Mouse (Mus musculus) urinary bladder, postnatal 25 days (tissue): ENCODE measurements around the gene Mpeg1.
A peak's percentile ranks its signal among the peaks of the same experiment; 100 is the strongest.

Experiments
- DNase-seq: peaks from one replicate; pipeline ENCODE4 v3.0.0; 2022; ENCODE audit warnings: low spot score

The Mpeg1 gene

DNA sequence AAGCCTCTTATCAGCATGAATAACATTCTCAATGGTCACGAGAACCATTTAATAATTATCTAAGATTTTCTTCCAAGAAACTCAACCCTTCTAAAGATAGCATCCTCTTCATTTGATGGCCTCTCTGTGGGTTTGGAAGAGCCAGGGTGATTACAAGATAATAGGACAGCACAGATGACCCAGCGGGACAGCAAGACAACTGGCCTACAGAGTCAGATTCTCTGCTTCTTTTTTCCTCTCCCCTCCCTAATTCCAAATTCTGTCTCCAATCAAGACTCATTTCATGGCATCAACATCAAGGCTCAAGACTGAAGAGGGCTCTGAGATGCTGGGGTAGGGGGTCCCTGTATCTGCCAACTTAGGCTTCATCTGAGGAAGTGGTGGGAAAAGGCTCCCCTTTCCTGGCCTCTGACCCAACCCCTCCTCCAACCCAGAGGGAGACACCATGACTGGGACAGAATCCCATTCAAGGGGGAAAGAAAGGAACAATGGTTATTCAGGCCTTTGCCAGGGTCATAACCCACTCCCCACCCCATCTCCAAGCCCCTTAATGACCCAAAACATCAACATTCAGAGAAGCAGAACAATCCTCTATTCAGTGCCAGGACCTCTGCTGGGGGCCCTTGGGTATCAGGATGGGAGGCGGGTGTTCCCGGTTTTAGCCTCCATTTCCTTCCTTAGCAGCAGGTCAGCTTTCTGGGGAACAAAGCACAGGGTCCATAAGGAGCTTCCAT is 33.0 kb downstream of the Mpeg1 start:
- no peak for DNase-seq

GRCm38 (mm10) chr19:12494187-12494458 is 33.5 kb downstream of the Mpeg1 start:
- DNase-seq: no peak

GRCm38 (mm10) chr19:12494972-12495535 is 34.5 kb downstream of the Mpeg1 start:
- no peak for DNase-seq

DNA sequence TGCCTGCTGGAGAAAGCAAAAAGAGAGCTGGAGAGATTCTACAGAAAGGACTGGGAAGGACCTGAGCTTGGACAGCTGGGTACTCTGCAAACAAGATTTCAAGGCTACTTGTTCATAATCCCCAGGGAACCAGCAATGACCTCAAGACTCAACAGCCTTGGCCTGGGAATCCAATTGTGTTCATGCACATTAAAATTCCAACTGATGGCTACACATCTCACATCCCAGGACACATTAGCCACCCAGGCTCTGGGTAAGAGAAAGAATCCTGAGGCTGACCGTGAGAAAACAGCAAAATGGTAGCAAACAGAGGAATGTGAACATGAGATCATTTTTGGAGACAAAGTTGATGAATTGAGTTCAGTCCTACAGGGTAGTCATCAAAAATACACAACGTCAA is 35.7 kb downstream of the Mpeg1 start:
- no peak for DNase-seq

DNA sequence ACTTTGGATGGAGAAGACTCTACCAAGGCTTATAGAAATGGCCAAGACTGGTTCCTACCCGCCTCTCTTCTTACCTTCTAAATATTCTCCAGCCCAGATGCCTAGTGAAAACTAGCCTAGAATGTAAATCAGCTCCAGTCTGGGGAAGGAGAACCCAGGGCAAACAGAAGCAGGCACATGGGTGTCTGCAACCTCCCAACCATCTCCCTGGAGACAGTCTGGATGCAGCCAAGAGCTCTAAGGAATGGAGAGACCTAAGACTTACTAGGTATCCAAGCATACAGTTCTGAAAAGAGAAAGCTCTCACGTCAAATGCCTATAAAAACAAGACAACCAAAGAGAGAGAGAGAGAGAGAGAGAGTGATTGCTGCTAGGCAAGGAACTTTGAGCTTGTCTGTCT is 37.3 kb downstream of the Mpeg1 start:
- no peak for DNase-seq

DNA sequence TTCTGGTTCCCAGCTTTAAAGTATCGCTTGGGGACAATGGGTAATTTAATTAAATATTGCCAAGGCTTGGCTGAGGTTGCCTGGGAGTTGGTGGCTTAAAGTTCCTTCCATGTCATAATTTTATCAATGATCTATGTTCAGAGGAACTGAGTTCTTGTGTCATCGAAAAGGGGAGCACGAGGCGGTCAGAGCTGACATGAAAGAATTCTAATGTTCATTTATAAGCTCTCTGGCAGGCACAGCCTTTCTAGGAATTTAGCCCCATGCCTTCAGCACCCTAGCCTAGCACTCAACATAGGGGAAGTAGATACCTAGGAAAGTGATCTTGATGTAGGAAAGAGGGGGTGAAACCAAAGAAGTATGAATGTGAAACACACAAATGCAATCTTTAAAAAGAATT is 37.7 kb downstream of the Mpeg1 start:
- DNase-seq: no peak

DNA sequence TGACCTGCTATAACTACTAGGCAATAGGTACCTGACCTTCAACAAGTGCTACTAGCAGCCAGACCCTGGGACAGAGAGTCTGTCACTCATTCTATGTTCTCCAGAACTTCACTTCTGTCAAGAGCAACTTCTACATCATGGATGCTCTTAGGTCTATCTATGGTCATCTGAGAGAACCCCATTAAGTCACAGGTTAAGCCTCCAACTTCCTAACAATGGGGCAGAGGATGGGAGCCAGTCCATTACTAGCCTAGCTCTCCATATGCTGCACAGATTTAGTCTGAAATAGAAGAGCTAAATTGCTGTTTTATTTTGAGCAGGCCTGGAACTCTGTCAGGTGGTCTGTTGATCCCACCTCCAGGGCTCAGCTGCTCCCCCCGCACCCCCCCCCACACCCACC is 38.4 kb downstream of the Mpeg1 start:
- no peak for DNase-seq

- DNase-seq: no peak
These were observed 38.9 kb downstream of the Mpeg1 start for GRCm38 (mm10) chr19:12499485-12499884.

- DNase-seq: no peak
These were observed 39.5 kb downstream of the Mpeg1 start for GRCm38 (mm10) chr19:12500124-12500523.

DNA sequence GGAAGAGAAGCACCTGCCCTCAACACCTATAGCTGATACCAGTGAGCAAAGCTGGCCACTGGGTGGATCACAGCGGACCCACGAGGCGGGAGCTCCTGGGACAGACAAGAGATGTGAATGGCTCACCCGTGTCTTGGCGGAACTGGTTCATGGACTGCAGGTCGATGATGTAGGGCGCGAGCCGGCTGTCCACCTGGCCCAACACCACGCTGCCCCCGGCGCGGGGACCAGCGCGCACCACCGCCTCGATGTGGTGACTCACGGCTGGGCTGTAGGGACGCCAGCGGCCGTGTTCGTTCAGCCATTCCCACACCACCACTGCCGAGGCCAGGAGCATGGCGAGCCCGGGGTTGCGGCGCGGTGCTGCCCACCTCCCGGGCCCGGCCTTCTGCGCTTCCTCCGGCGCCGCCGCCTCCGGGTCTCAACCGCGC is 40.3 kb downstream of the Mpeg1 start:
- peak; percentile 57 for DNase-seq

DNA sequence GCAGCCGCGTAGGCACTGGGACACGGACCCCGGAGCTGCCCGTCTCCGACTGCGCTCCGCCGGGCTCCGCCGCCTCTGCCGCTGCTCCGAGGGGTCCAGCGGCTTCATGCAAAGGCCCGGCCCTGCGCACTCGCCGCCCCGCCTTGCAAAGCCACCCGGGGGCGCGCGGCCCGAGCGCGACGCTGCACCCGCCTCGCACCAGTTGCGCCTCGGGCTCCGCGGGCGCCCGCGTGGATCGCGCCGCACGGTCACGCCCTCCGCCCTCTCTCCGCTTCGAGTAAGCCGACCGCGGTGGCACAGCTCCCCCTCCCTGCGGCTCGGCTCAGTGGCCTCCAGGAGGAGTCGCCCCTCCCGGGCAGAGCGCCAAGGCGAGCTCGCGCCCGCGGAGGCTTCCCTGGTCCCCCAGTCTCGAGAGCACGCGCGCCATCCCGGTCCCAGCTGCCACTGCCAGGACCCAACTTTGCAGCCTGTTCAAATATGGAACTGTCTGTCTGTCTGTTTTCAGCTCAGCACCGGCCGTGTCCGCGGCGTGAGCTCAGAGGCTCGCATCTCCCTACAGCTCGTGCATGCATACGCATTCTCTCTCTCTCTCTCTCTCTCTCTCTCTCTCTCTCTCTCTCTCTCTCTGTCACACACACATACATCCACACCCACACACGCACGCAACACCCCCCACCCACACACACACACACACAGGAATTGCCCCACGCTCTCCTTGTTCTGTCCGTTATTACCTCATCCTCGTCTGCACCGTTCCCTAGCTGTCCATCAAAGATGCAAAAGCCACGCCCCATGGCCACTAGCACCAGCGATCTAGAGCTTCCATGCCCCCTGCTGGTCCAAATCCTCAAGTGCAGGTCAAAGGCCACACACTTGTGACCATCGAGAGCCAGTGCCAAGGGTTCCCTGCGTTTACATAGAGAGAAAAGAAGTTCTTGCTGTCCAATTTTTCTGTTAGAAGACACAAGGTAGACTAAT is 41.1 kb downstream of the Mpeg1 start, which contains the start of gene Dtx4:
Gene Dtx4, minus strand, starts transcription at position 85 of the 978 bp plus-strand sequence.
- DNase-seq: peak; percentile 93

GRCm38 (mm10) chr19:12502756-12503155 is 42.2 kb downstream of the Mpeg1 start:
- DNase-seq: no peak

- no peak for DNase-seq
These were observed 54.0 kb downstream of the Mpeg1 start for GRCm38 (mm10) chr19:12514621-12515020.
